In the genomic region with DNA sequence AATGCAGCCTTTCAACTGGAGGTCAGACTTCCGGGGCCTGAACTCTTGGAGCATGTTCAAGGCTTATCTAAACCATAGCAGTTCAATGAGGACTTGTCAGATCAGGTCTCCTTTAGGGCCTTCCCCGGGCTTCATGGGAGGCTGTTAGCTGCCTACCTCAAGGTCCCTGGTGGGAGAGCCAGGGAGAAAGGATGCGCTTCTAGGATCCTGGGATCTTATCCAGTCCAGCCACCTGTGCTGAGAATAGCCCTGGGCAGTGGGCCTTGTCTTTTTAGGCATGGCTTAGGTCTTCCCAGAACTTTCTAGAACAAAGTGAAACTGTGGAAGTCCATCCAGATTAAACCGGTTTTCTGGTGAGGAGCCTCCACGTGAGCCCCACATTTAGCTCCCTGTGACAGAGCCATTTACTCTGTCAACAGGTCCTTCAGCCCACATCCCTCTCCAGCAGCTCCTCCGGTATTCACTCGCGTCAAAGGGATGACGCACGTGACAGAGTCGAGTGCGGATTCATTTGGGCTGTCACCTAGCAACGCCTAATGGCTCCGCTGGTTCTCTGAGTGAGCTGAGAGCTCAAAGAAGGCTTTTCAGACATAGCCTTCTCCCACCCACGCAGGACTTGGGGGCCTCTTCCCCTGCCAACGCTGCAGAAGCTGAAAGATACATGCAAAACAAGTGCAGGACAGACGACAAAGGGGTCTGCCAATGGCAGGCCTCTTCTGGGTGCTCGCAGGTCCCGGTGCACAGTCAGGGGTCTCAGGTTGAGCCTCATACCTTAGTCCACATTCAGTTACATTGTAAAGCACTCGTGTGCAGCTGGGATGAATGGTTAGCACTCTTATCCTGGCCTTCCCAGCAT, we compare ENCODE assay signal across 9 mouse cellular contexts. TPM values are rescaled to one million over a fixed set of nuclear protein-coding genes. Genes with fewer than 3 reads are reported as not detected.
DNase-seq lines count a peak whose midpoint lies in the region; ATAC-seq and TF ChIP-seq lines count a peak whose summit lies in the region.
"Had no signal": no experiment of that assay in that cellular context is flagged by ENCODE, and none has a peak within 500 bp of the region (broad histone marks: within the 10 kb centered on the region; RNA-seq: fewer than 3 reads in every experiment).

No protein-coding gene starts in this region.

- H3K4me1 ChIP-seq in hindbrain, embryonic 16.5 days (ENCODE audit: control insufficient read depth, insufficient read depth, low read depth, low read length), result peaks cover 9% of the 10 kb centered on the region
- peaks cover 54% of the 10 kb centered on the region for H3K4me1 ChIP-seq in limb, embryonic 15.5 days
- H3K4me1 ChIP-seq in olfactory bulb, adult 2 months (ENCODE audit: control insufficient read depth, insufficient read depth, low read length), result peaks cover 9% of the 10 kb centered on the region
- H3K4me1 ChIP-seq: megakaryocyte, embryonic 14.5 days had no signal

- peak overlapping the region; percentile 5; the same call in 1 of the 2 replicates for H3K4me2 ChIP-seq in hindbrain, embryonic 16.5 days (ENCODE audit: low read length)
- no peak overlapping the region for H3K4me2 ChIP-seq in limb, embryonic 15.5 days

- TF ChIP-seq CTCF in olfactory bulb, adult 2 months (IDR thresholded peaks at IDR 0.05; ENCODE audit: insufficient read depth, low read depth, low read length), result no peak

- peak; percentile 17 for DNase-seq in cerebellum, adult 9-11 months
- no peak for DNase-seq in cerebellum, adult 18-20 months
- peak; percentile 85 to 90 for DNase-seq in frontal cortex, adult 2 months (ENCODE audit: extremely low spot score in 1 of 2, low spot score in 1 of 2)
- DNase-seq in natural killer cell, adult 2 months (ENCODE audit: low spot score in 2 of 2), result no peak
- no peak for DNase-seq in urinary bladder, postnatal 14 days (ENCODE audit: low spot score)

- H3K4me3 ChIP-seq in hindbrain, embryonic 16.5 days (ENCODE audit: low read length), result no peak overlapping the region
- H3K4me3 ChIP-seq in limb, embryonic 15.5 days, result no peak overlapping the region
- no peak overlapping the region for H3K4me3 ChIP-seq in olfactory bulb, adult 2 months (ENCODE audit: insufficient read depth, low read depth, low read length)
- H3K4me3 ChIP-seq: megakaryocyte, embryonic 14.5 days had no signal

- no peaks in the 10 kb centered on the region for H3K27me3 ChIP-seq in hindbrain, embryonic 16.5 days (replicated peaks; ENCODE audit: control insufficient read depth, insufficient read depth, low read length)
- no peaks in the 10 kb centered on the region for H3K27me3 ChIP-seq in limb, embryonic 15.5 days

- no peaks in the 10 kb centered on the region for H3K36me3 ChIP-seq in hindbrain, embryonic 16.5 days (ENCODE audit: control insufficient read depth, insufficient read depth, low read length)
- no peaks in the 10 kb centered on the region for H3K36me3 ChIP-seq in limb, embryonic 15.5 days

- H3K9me3 ChIP-seq in hindbrain, embryonic 16.5 days (ENCODE audit: control insufficient read depth, low read length), result no peaks in the 10 kb centered on the region
- H3K9me3 ChIP-seq in limb, embryonic 15.5 days, result no peaks in the 10 kb centered on the region
- H3K9me3 ChIP-seq: megakaryocyte, embryonic 14.5 days had no signal

- H3K27ac ChIP-seq in hindbrain, embryonic 16.5 days (ENCODE audit: low read depth, low read length), result peak overlapping the region; percentile 26
- H3K27ac ChIP-seq in limb, embryonic 15.5 days, result peak overlapping the region; percentile 89
- peak overlapping the region; percentile 40; the same call in 1 of the 2 replicates for H3K27ac ChIP-seq in olfactory bulb, adult 2 months (ENCODE audit: insufficient read depth, low read depth, low read length)

- TF ChIP-seq POLR2A in olfactory bulb, adult 2 months (IDR thresholded peaks at IDR 0.05; ENCODE audit: insufficient read depth, low read depth, low read length), result no peak

- ATAC-seq in hindbrain, embryonic 16.5 days, result peak; percentile 94
- no peak for ATAC-seq in limb, embryonic 15.5 days (ENCODE audit: insufficient number of reproducible peaks, low FRiP score, low TSS enrichment, low read depth)

- WGBS in hindbrain, embryonic 16.5 days, result 31% methylated on average over 20 of the region's 20 CpGs
- WGBS in limb, embryonic 15.5 days, result 60% methylated on average over 20 of the region's 20 CpGs
- WGBS in olfactory bulb, adult 2 months, result 27% methylated on average over 20 of the region's 20 CpGs

- H3K9ac ChIP-seq in hindbrain, embryonic 16.5 days (ENCODE audit: low read depth, low read length), result no peak overlapping the region
- H3K9ac ChIP-seq in limb, embryonic 15.5 days, result no peak overlapping the region

RNA-seq across cellular contexts. Expression of a gene that starts 4.5 kb away (rescaled TPM):
- 0.19 and 0.24 TPM in 2 replicates for polyA plus RNA-seq in frontal cortex, adult 2 months (2012; rRNA removed)
- 0.84 and 0.85 TPM in 2 replicates for polyA plus RNA-seq in hindbrain, embryonic 16.5 days (2015; fragmentation: Nextera tagmentation; extraction: Ambion mirVana)
- polyA plus RNA-seq in limb, embryonic 15.5 days (2015; fragmentation: Nextera tagmentation; extraction: Ambion mirVana), result 5.2 and 6.3 TPM in 2 replicates
- polyA plus RNA-seq in olfactory bulb, adult 2 months (2012; ENCODE audit: insufficient read depth, insufficient read length, low replicate concordance, missing spikeins), result not detected in 2 replicates

RNA-seq across cellular contexts. Expression of a gene that starts 31.3 kb away (rescaled TPM):
- 2.7 and 4.3 TPM in 2 replicates for polyA plus RNA-seq in frontal cortex, adult 2 months (2012; rRNA removed)
- 7.6 and 9.7 TPM in 2 replicates for polyA plus RNA-seq in hindbrain, embryonic 16.5 days (2015; fragmentation: Nextera tagmentation; extraction: Ambion mirVana)
- 4.8 and 6.7 TPM in 2 replicates for polyA plus RNA-seq in limb, embryonic 15.5 days (2015; fragmentation: Nextera tagmentation; extraction: Ambion mirVana)
- not detected in 2 replicates for polyA plus RNA-seq in olfactory bulb, adult 2 months (2012; ENCODE audit: insufficient read depth, insufficient read length, low replicate concordance, missing spikeins)

RNA-seq across cellular contexts. Expression of a gene that starts 38.1 kb away (rescaled TPM):
- 0.04 TPM in 1 of 2 replicates, not detected in the other for polyA plus RNA-seq in frontal cortex, adult 2 months (2012; rRNA removed)
- polyA plus RNA-seq in hindbrain, embryonic 16.5 days (2015; fragmentation: Nextera tagmentation; extraction: Ambion mirVana), result 0.09 and 0.12 TPM in 2 replicates
- polyA plus RNA-seq in limb, embryonic 15.5 days (2015; fragmentation: Nextera tagmentation; extraction: Ambion mirVana), result 0.27 and 0.83 TPM in 2 replicates
- polyA plus RNA-seq in olfactory bulb, adult 2 months (2012; ENCODE audit: insufficient read depth, insufficient read length, low replicate concordance, missing spikeins), result not detected in 2 replicates

Comparison
In these comparisons a context has a peak if more than half of its experiments do, and no peak if none do; other contexts are left out.
1. DNase-seq: peak in cerebellum, adult 9-11 months (single experiment) and frontal cortex, adult 2 months (2 of 2); none in cerebellum, adult 18-20 months (0 of 2), natural killer cell, adult 2 months (0 of 2) and urinary bladder, postnatal 14 days (single experiment).
2. H3K27ac ChIP-seq: peak in every context shown above with its lines; median percentile 89 in limb, embryonic 15.5 days; 40 in olfactory bulb, adult 2 months; 26 in hindbrain, embryonic 16.5 days.